ENCODE assay signal across 10 mouse cellular contexts in genomic region chr13:56010416-56010815, GRCm38 (mm10).
DNase-seq lines count a peak whose midpoint lies in the region.
"Had no signal": no experiment of that assay in that cellular context is flagged by ENCODE, and none has a peak within 500 bp of the region (broad histone marks: within the 10 kb centered on the region; RNA-seq: fewer than 3 reads in every experiment).

No protein-coding gene starts in this region.

- DNase-seq in lung, postnatal 36 days: peak; percentile 2
- no peak for DNase-seq in lung, postnatal 4 days
- DNase-seq in embryonic facial prominence, embryonic 10.5 days (ENCODE audit: low spot score): peak; percentile 60
- DNase-seq in kidney, postnatal 36 days: peak; percentile 3 to 8
- peak; percentile 55 for DNase-seq in retina, postnatal 1 day
- no peak for DNase-seq in thymus, postnatal 25 days
- DNase-seq in urinary bladder, adult 18-20 months (ENCODE audit: low spot score in 2 of 2): no peak
- DNase-seq: gastrocnemius, postnatal 36 days had no signal

- no peaks in the 10 kb centered on the region for H3K36me3 ChIP-seq in embryonic facial prominence, embryonic 10.5 days (replicated peaks)

- H3K4me3 ChIP-seq in embryonic facial prominence, embryonic 10.5 days: no peak overlapping the region
- H3K4me3 ChIP-seq: erythroblast, embryonic 14.5 days had no signal

- peaks cover 19% of the 10 kb centered on the region for H3K4me1 ChIP-seq in embryonic facial prominence, embryonic 10.5 days

- 0 out of 2 replicates have a peak, but pooled peaks cover 9% of the 10 kb centered on the region for H3K27me3 ChIP-seq in embryonic facial prominence, embryonic 10.5 days (replicated peaks; ENCODE audit: low read depth, poor library complexity, severe bottlenecking)

- WGBS in embryonic facial prominence, embryonic 10.5 days: 52% methylated on average over 6 of the region's 6 CpGs

- H3K27ac ChIP-seq in embryonic facial prominence, embryonic 10.5 days (replicated peaks): peak overlapping the region; percentile 1; the same call in 1 of the 2 replicates
- H3K27ac ChIP-seq: liver, embryonic 14.5 days had no signal

- H3K9me3 ChIP-seq in embryonic facial prominence, embryonic 10.5 days: no peaks in the 10 kb centered on the region

Comparison
In these comparisons a context has a peak if more than half of its experiments do, and no peak if none do; other contexts are left out.
1. DNase-seq: peak in lung, postnatal 36 days (single experiment), embryonic facial prominence, embryonic 10.5 days (single experiment), kidney, postnatal 36 days (2 of 2) and retina, postnatal 1 day (single experiment); none in lung, postnatal 4 days (0 of 2), thymus, postnatal 25 days (single experiment) and urinary bladder, adult 18-20 months (0 of 2).